Mouse (Mus musculus) spleen, adult 2 months (tissue): ENCODE measurements around the gene Tmem108.

Source experiments
- CTCF ChIP-seq: fragments of 200-500 bp; IDR thresholded peaks from 2 replicates; pipeline ENCODE4 v1.5.1; 2011; ENCODE audit warnings: mild to moderate bottlenecking, inconsistent platforms; ENCODE audit not compliant: insufficient read depth, insufficient read length, insufficient replicate concordance; ENCODE audit errors: extremely low read depth
- POLR2A ChIP-seq: fragments of 200-500 bp; IDR thresholded peaks from 2 replicates; pipeline ENCODE4 v1.6.1; 2011; ENCODE audit warnings: low read depth, low read length, inconsistent platforms

DNA sequence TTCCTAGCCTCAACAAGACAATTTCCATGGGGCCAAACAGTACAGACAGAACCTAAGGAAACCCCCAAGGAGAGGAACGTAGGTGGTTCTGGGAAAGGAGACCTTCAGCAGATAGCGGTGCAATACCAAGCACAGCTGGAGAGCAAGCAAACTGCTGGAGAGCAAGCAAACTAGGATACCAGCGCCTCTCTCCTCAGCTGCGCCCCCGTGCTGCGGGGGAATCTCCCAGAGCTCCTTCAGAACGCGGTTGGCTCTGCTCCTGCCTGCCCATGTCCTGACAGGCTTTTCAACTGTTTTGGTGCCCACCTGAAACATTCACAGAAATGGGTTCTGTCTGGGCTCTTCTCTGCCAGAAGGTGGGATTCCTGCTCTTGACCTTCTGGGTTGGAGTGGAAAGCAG is 221.1 kb downstream of the Tmem108 start:
- no peak for TF ChIP-seq CTCF
- TF ChIP-seq POLR2A: no peak
